Mouse (Mus musculus) midbrain, embryonic 15.5 days (tissue): ENCODE data around the gene Dmrt3. TPM values are rescaled to one million over a fixed set of nuclear protein-coding genes. Genes with fewer than 3 reads are reported as not detected.

ENCODE experiments used
- ATAC-seq: fragments of 200-750 bp; cut with Nextera tagmentation; replicated peaks from 2 replicates; pipeline ENCODE4 v1.8.0; 2017; ENCODE audit warnings: moderate TSS enrichment
- H3K27ac ChIP-seq: fragments of 300-500 bp; sonication (generic); 2 replicates; pipeline ENCODE4 v1.5.1; 2015; ENCODE audit warnings: mild to moderate bottlenecking, inconsistent platforms
- H3K27me3 ChIP-seq: fragments of 300-500 bp; sonication (generic); replicated peaks from 2 replicates; pipeline ENCODE4 v1.6.1; 2015; ENCODE audit warnings: inconsistent platforms
- H3K36me3 ChIP-seq: fragments of 300-500 bp; sonication (generic); replicated peaks from 2 replicates; pipeline ENCODE4 v1.6.1; 2015; ENCODE audit warnings: inconsistent platforms
- H3K4me1 ChIP-seq: fragments of 300-500 bp; sonication (generic); 2 replicates; pipeline ENCODE4 v1.6.1; 2015; ENCODE audit warnings: inconsistent platforms
- H3K4me2 ChIP-seq: fragments of 300-500 bp; sonication (generic); 2 replicates; pipeline ENCODE4 v1.6.1; 2015; ENCODE audit warnings: inconsistent platforms, mild to moderate bottlenecking, moderate library complexity
- H3K4me3 ChIP-seq: fragments of 300-500 bp; sonication (generic); 2 replicates; pipeline ENCODE4 v1.5.1; 2015; ENCODE audit warnings: mild to moderate bottlenecking, inconsistent platforms
- H3K9ac ChIP-seq: fragments of 300-500 bp; sonication (generic); 2 replicates; pipeline ENCODE4 v1.6.1; 2015; ENCODE audit warnings: mild to moderate bottlenecking, inconsistent platforms
- H3K9me3 ChIP-seq: fragments of 300-500 bp; sonication (generic); 2 replicates; pipeline ENCODE4 v1.6.1; 2016; ENCODE audit warnings: inconsistent platforms
- whole genome bisulfite sequencing: fragments of 180-500 bp; shearing (Covaris S2); methylation state at CpG from one replicate; pipeline ENCODE4 v1.1.7; 2015; ENCODE audit warnings: mixed read lengths; 5-methylcytosine and 5-hydroxymethylcytosine counted together
- polyA plus RNA-seq: library from polyadenylated mRNA; unstranded; fragments of >200 nt; fragmentation: Nextera tagmentation; extraction: Ambion mirVana; gene quantifications from 2 replicates; pipeline ENCODE4 v1.2.1, GENCODE M21; 2015

Dmrt3 gene
- polyA plus RNA-seq, 1 experiment from 2014 or later: 0.22 TPM

DNA sequence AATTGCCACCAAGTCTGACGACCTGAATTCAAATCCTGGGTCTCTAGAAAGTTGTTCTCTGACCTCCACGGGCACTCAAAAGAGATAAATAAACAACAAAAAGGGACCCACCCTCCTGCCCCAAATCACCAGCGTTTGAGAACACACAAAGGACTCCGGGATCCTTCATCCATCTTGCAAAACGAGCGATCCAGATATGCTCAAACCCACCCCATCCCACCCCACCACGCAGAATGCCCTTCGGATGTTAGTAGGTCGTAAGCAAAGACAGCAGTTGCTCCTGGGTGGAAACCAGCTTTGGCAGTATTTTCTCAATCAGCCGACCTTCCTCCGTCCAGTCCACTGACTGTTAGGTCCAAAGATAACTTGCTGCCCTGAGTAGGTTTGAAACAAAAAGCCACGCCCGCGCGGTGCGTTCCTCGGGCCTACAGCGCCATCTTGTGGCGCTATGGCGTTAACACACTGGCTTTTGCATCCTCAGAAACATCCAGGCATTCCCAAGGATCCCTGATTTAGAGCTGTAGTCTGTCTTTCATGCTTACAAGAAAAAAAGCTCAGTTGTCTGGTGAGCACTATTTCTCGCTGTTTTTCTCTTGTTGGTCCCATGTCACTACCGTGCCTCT, 25.6 kb downstream of the Dmrt3 start:
- peak; percentile 88 for ATAC-seq
- Histone ChIP-seq H3K9me3 (no peaks in the 10 kb centered on the region), H3K4me1 (peaks cover 3% of the 10 kb centered on the region; the same call in 1 of the 2 replicates), H3K9ac (peak overlapping the region; percentile 42; the same call in 1 of the 2 replicates), H3K27ac (no peak overlapping the region), H3K27me3 (no peaks in the 10 kb centered on the region), H3K36me3 (no peaks in the 10 kb centered on the region), H3K4me2 (peak overlapping the region; percentile 56), H3K4me3 (peak overlapping the region; percentile 41)
- 10% methylated on average over 22 of the region's 22 CpGs for WGBS

DNA sequence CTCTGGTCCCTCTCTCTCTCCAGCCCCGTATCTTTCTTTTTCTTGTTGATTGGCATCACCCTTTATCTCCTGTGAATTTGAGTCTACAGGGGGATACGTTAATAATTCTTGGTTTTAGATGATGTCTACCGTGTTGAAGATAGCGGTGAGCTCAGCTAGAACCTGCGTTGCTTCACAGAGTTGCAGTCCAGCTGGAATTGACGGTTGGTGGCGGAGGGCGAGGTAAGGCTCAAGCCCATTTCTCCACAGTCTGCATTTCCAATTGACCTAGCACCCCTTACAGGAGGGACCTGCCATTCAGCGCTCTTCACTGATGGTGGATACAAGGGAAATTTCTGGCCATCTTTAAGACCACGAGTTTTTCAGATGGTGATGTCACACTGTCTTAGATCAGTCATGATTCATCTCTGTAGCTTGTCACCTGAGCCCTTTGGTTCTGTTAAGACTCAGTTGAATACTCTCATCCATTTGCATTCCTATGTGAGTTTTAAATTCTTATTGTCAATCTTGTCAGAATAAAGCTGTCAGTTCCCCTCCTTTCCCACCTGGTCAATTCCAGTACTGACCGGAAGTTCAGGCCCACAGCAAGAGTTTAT, 28.8 kb downstream of the Dmrt3 start:
- no peaks in the 10 kb centered on the region for H3K36me3 ChIP-seq
- peaks cover 3% of the 10 kb centered on the region; the same call in 1 of the 2 replicates for H3K4me1 ChIP-seq
- H3K27me3 ChIP-seq: no peaks in the 10 kb centered on the region
- H3K4me2 ChIP-seq: no peak overlapping the region
- WGBS: 77% methylated on average over 11 of the region's 11 CpGs
- H3K9ac ChIP-seq: no peak overlapping the region
- H3K9me3 ChIP-seq: no peaks in the 10 kb centered on the region
- ATAC-seq: no peak
- H3K4me3 ChIP-seq: no peak overlapping the region
- H3K27ac ChIP-seq: no peak overlapping the region

DNA sequence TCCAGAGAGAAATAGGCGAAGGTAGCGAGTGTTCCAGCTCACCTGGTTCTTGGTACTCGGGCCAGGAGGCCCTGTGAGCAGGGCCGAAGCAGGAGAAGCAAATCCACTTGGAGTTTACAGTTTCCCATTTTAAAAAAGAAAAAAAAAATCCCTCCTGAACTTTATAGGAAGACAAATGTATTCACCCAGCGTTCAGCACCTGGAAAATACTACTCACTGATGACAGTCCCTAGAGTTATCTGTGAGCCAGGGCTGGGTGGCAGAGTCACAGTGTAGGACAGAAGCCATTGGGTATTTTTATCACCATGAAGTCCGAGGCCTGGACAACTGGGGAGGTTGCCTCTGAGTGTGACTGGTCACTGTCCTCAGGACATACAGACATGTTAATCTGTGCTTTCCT, 31.7 kb downstream of the Dmrt3 start:
- Histone ChIP-seq H3K4me2 (no peak overlapping the region), H3K27ac (no peak overlapping the region), H3K27me3 (no peaks in the 10 kb centered on the region), H3K4me1 (no peaks in the 10 kb centered on the region), H3K9ac (no peak overlapping the region), H3K9me3 (no peaks in the 10 kb centered on the region), H3K36me3 (no peaks in the 10 kb centered on the region), H3K4me3 (no peak overlapping the region)
- 87% methylated on average over 6 of the region's 6 CpGs for WGBS
- no peak for ATAC-seq

DNA sequence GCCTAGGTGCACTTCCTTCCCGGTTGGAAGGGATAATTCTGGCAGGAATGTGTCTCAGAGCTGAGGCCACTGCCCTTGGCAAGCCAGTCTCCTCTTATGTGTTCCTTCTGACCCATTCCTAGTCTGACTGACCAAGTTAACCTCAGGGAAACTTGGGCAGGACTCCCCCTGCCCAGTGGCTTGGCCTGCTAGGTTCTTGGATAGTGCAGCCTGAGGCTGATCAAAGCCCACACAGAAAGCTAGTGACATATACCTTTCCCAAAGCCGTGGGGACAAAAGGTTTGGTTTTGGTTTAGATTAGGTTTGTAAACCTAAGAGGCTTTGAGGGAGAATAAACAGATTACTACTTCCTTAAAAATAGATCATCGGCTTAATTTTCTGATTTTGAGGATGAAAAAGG, 37.0 kb downstream of the Dmrt3 start:
- no peaks in the 10 kb centered on the region for H3K27me3 ChIP-seq
- H3K4me1 ChIP-seq: no peaks in the 10 kb centered on the region
- ATAC-seq: no peak
- no peak overlapping the region for H3K27ac ChIP-seq
- no peak overlapping the region for H3K9ac ChIP-seq
- 75% methylated on average over 3 of the region's 3 CpGs for WGBS
- H3K36me3 ChIP-seq: no peaks in the 10 kb centered on the region
- H3K4me3 ChIP-seq: no peak overlapping the region
- no peak overlapping the region for H3K4me2 ChIP-seq
- no peaks in the 10 kb centered on the region for H3K9me3 ChIP-seq

DNA sequence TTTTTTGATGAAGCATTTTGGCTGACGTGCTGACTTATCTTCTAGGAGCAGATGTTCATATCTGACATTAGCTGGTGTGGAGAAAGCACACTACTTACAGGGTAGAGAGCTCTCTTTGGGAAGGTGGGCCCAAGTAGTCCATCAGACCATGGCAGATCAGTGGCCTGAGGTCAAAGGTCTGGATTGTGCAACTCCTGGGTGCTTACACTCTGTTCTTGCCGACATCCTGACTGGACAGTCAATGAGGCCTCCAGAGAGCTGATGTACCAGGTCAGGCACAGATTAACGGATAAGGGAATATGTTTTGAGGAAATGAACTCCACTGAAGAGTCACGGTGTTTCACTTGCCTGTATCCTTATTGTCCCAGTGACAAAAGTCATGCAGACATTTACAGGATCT, 38.6 kb downstream of the Dmrt3 start:
- no peaks in the 10 kb centered on the region for H3K36me3 ChIP-seq
- no peak overlapping the region for H3K4me2 ChIP-seq
- ATAC-seq: no peak
- H3K27ac ChIP-seq: no peak overlapping the region
- no peaks in the 10 kb centered on the region for H3K9me3 ChIP-seq
- H3K4me1 ChIP-seq: no peaks in the 10 kb centered on the region
- H3K9ac ChIP-seq: no peak overlapping the region
- no peak overlapping the region for H3K4me3 ChIP-seq
- 74% methylated on average over 4 of the region's 4 CpGs for WGBS
- no peaks in the 10 kb centered on the region for H3K27me3 ChIP-seq

DNA sequence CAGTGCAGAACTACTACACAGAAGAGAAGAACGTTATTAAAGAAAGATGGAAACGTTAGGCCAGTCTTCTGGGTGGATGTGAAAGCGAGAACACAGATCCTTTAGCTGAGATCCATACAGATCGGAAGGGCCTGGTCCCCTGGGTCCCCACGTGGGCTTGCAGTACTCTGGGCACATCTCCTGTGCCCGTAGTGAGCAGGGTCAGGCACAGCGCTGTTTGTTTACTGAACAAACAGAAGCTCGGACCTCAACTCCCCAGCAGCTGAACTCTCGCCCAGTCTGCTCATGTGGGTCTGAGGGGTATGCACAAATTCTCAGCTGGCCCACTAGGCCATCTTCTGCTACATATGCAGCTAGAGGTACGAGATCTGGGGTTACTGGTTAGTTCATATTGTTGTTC, 40.4 kb downstream of the Dmrt3 start:
- WGBS: 70% methylated on average over 10 of the region's 10 CpGs
- H3K27me3 ChIP-seq: no peaks in the 10 kb centered on the region
- no peak overlapping the region for H3K9ac ChIP-seq
- H3K4me1 ChIP-seq: no peaks in the 10 kb centered on the region
- ATAC-seq: no peak
- no peak overlapping the region for H3K4me2 ChIP-seq
- H3K9me3 ChIP-seq: no peaks in the 10 kb centered on the region
- no peaks in the 10 kb centered on the region for H3K36me3 ChIP-seq
- H3K27ac ChIP-seq: no peak overlapping the region
- H3K4me3 ChIP-seq: no peak overlapping the region

DNA sequence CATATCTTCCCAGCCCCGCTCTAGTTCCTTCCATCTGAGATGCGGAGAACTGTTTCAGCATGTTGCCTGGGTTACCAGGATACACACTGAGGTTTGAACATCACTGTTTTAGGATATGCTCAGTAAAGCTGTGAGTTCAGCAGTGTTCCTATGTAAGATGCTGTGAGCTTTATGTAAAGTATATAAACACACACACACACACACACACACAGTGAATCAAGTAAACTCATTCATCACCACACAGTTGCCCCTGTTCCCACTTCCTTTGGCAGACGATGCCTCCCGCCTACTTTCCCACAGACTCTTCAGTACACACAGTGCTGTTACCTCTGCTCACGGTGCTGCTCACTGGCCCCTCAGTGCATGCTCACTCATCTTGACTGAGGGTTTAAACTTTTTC, 42.5 kb downstream of the Dmrt3 start:
- Histone ChIP-seq H3K4me3 (no peak overlapping the region), H3K9me3 (no peaks in the 10 kb centered on the region), H3K27me3 (no peaks in the 10 kb centered on the region), H3K9ac (no peak overlapping the region), H3K36me3 (no peaks in the 10 kb centered on the region), H3K4me1 (no peaks in the 10 kb centered on the region), H3K27ac (no peak overlapping the region), H3K4me2 (no peak overlapping the region)
- 70% methylated on average over 5 of the region's 5 CpGs for WGBS
- ATAC-seq: no peak

DNA sequence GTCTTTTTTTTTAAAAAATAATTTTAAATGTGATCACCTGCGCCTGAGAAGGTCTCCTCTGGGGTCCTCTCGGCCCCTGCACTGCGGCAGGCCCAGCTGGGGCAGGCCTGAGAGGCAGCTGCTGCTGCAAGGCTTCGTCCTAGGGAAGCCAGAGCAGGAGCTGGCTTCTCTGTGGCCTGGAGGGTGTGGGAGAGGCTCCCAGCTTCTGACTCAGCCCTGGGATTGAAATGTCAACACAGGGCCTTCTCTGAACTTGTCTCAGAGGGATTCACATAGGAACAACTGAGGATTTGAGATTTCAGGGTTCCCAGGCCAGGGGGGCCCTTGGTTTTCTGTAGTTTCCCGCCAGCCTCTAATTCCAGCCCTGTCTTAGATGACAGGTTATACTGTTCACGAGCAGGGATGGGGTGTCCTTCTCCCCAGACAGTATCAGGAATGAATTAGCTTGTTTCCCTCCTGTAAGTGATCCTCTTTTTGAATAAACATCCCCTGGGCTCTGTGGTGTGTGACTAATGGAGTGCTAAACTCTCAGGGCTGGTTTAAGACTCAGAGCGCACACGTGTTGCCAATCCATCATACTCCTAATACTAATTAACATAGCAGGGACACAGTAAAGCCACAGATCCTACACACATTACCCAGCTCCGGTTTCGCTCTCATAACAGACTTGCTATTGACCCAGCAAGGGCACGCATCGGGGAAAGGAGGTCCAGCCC, 44.1 kb downstream of the Dmrt3 start:
- no peak for ATAC-seq
- H3K36me3 ChIP-seq: no peaks in the 10 kb centered on the region
- no peaks in the 10 kb centered on the region for H3K9me3 ChIP-seq
- no peak overlapping the region for H3K4me2 ChIP-seq
- H3K27ac ChIP-seq: no peak overlapping the region
- no peaks in the 10 kb centered on the region for H3K27me3 ChIP-seq
- H3K4me3 ChIP-seq: no peak overlapping the region
- WGBS: 68% methylated on average over 12 of the region's 12 CpGs
- H3K4me1 ChIP-seq: no peaks in the 10 kb centered on the region
- H3K9ac ChIP-seq: no peak overlapping the region

DNA sequence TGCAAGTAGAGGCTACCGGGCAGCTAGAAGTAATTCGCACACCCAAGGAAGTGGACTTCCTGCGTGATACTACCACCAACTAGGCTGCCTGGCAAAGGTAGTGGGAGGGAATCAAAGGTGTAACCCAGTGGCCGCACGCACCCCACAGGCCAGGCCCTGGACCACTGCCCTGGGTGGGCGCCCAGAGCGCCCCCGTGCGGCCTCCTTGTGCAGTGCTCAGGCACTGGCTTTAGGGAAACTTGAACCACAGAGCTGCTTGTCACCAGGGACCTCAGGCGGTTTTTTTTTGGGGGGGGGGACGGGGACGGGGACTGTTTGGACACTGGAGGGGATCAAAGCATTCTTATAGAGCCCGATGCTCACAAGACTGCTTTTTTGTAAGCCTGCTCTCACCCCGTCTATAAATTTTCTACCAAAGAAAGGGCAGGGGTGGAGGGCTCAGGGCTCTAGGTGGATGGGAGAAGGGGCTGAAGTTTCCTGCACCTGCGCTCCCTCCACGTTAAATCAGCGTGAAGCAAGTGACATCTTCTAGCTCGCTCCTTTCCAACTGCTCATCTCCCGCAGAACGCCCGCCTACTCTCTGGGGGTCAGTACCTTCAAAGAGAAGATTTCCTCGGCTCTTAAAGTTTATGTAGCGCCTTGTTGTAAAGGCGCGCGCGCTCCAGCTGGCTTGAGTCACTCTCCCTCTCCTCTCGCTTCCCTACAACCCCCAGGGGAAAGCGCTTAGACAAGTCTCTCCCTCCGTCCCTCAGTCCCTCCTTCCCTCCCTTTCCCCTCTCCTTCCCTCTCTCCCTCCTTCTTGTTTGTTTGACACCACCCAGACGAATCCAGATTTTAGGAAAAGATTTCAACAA, 55.6 kb downstream of the Dmrt3 start:
- 2% methylated on average over 31 of the region's 31 CpGs for WGBS
- Histone ChIP-seq H3K27me3 (peaks cover 71% of the 10 kb centered on the region), H3K4me3 (no peak overlapping the region), H3K4me2 (no peak overlapping the region), H3K27ac (no peak overlapping the region), H3K36me3 (no peaks in the 10 kb centered on the region), H3K4me1 (peaks cover 5% of the 10 kb centered on the region; the same call in 1 of the 2 replicates), H3K9me3 (no peaks in the 10 kb centered on the region), H3K9ac (no peak overlapping the region)
- no peak for ATAC-seq

DNA sequence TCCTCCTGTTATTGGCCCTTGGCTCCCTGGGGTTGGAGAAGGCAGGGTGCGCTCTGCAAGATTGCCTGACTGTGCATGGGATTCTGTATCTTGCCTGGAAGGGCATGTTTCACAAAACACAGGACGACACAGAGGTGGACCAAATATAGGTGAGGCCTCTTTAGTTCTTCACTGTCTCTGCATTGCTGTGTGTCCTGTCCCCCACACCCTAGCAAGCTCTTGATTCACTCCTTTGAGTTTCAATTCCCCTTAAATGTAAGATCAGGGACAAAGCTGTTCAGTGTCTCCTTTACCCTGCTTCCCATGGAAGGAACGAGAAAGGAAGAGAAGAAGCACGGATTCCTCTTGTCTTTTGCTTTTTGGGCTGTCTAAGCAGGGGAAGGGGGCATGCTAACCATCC, 57.7 kb downstream of the Dmrt3 start:
- WGBS: 17% methylated on average over 4 of the region's 4 CpGs
- Histone ChIP-seq H3K9ac (no peak overlapping the region), H3K27ac (no peak overlapping the region), H3K27me3 (peaks cover 87% of the 10 kb centered on the region), H3K36me3 (no peaks in the 10 kb centered on the region), H3K4me2 (no peak overlapping the region), H3K9me3 (no peaks in the 10 kb centered on the region), H3K4me3 (no peak overlapping the region), H3K4me1 (peaks cover 17% of the 10 kb centered on the region)
- no peak for ATAC-seq

DNA sequence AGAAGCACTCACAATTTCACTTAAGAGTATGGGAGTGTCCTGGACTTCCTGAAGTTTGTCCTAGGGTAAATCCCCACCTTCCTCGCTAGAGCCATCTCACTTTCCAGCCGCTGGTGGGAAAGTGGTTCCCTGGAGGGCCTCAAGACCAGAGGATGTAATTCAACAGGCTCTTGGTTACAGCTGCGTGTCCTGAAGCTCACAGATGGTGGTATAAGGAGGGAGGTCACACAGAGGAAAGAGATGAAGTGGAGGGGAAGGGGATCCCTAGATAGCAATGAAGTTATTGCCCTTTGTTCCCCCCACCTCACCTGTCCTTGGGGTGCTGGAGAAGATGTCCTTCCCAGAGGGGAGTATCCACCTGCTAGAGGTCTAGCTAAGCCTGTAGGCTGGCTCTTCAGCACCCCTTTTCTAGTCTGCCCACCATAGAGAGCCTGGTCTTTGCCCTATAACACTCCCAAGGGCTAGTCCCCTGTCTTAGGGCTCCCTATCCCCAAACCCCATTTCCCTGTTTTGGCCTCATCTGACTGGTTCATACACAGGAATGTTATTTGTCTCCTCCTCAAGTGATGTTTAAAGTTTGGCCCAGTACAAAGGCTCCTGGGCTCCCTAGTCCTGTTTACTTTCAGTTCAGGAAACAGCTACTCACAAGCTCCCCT, 59.6 kb downstream of the Dmrt3 start:
- no peaks in the 10 kb centered on the region for H3K36me3 ChIP-seq
- H3K4me3 ChIP-seq: no peak overlapping the region
- peaks cover 94% of the 10 kb centered on the region for H3K27me3 ChIP-seq
- H3K9ac ChIP-seq: no peak overlapping the region
- H3K4me1 ChIP-seq: peaks cover 28% of the 10 kb centered on the region
- ATAC-seq: no peak
- no peak overlapping the region for H3K27ac ChIP-seq
- H3K4me2 ChIP-seq: no peak overlapping the region
- WGBS: 1% methylated on average over 3 of the region's 3 CpGs
- no peaks in the 10 kb centered on the region for H3K9me3 ChIP-seq
